Mouse (Mus musculus): Measurements from ENCODE around the gene Rnf43. TPM values are rescaled to one million over a fixed set of nuclear protein-coding genes. Genes with fewer than 3 reads are reported as not detected.

Rnf43 gene
- polyA plus RNA-seq, 2 experiments, result 4.7 to 6.5 TPM

DNA sequence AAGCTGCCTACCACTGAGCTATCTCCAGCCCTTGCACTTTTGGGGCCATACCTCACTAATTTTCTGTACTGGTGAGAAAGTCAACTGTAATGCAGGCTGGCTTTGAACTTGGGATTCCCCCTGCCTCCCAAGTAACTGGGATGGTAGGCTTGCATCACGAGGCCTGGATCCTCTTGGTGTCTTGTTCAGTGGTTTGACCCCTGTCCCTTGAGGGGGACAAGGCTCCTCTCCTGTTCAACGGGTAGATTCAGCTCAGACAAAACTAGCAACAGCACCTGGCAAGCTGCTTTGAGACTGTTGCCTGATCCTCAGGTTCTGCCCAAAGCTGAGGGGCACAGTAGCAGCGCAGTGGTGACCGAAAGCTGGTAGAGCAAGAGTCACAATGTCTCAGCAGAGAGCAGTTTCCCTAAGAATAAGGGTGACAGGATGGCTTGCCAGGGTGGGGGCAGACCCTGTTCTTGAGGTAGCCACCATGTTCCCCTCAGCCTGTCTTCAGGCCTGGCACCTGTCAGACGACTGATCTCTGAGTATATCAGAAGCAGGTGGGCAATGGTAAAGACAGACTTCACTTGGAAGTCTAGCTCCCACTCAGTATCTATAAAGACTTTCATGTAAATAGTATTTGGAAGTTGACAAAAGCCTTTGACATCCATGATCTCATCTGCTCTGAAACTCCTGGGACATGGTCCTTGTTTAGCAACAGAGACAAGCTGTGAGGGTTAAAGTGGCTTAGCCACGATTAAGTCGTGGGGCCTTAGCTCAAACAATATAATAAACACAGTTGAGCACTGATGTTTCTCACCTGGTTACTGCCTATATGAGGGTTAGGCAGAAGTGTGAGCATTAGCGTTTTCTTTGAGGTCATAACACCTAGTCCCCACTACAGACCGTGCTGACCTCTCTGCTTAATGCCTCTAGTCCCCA lies 83.4 kb downstream of the Rnf43 start:
- TF ChIP-seq POLR2A (IDR thresholded peaks at IDR 0.05; ENCODE audit: borderline replicate concordance, extremely low read depth, insufficient read depth, insufficient read length), result no peak
- no peaks in the 10 kb centered on the region for H3K9me3 ChIP-seq (ENCODE audit: control insufficient read depth, low read length)
- peaks cover 38% of the 10 kb centered on the region for H3K36me3 ChIP-seq (ENCODE audit: control insufficient read depth, insufficient read depth, low read length)
- H3K4me2 ChIP-seq (replicated peaks; ENCODE audit: low read depth, low read length, severe bottlenecking), result no peak overlapping the region
- ATAC-seq (ENCODE audit: low FRiP score, low read depth) (no peak), DNase-seq (ENCODE audit: low spot score) (no peak)
- no peaks in the 10 kb centered on the region for H3K27me3 ChIP-seq (ENCODE audit: control insufficient read depth, insufficient read depth, low read length)
- 77% methylated on average over 9 of the region's 9 CpGs for WGBS
- H3K4me3 ChIP-seq (replicated peaks; ENCODE audit: low read length), result no peak overlapping the region
- H3K9ac ChIP-seq (ENCODE audit: low read depth, low read length, severe bottlenecking), result no peak overlapping the region
- no peaks in the 10 kb centered on the region for H3K4me1 ChIP-seq (ENCODE audit: control insufficient read depth, insufficient read depth, low read length)
- H3K27ac ChIP-seq (replicated peaks; ENCODE audit: low read depth, low read length), result no peak overlapping the region

DNA sequence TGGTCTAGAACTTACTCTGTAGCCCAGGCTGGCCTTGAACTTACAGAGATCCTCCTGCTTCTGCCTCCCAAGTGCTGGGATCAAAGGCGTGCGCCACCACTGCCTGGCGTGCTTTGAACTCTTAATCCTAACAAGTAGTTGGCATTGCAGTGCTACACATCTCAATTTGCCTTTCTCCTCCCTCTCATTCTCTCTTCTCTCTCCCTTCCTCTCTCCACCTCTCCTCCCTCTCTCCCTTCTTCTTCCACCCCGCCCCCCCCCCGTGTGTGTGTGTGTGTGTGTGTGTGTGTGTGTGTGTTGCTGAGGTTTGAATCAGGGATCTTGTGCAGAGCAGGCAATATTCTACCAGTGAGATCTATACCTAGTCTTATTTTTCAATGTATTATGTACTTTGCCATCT lies 84.8 kb downstream of the Rnf43 start:
- no peaks in the 10 kb centered on the region for H3K4me1 ChIP-seq (ENCODE audit: control insufficient read depth, insufficient read depth, low read length)
- no peak overlapping the region for H3K4me2 ChIP-seq (replicated peaks; ENCODE audit: low read depth, low read length, severe bottlenecking)
- DNase-seq (ENCODE audit: low spot score) (no peak), ATAC-seq (ENCODE audit: low FRiP score, low read depth) (no peak)
- H3K9me3 ChIP-seq (ENCODE audit: control insufficient read depth, low read length), result no peaks in the 10 kb centered on the region
- H3K27me3 ChIP-seq (ENCODE audit: control insufficient read depth, insufficient read depth, low read length), result no peaks in the 10 kb centered on the region
- H3K9ac ChIP-seq (ENCODE audit: low read depth, low read length, severe bottlenecking), result no peak overlapping the region
- peaks cover 27% of the 10 kb centered on the region for H3K36me3 ChIP-seq (ENCODE audit: control insufficient read depth, insufficient read depth, low read length)
- no peak for TF ChIP-seq POLR2A (IDR thresholded peaks at IDR 0.05; ENCODE audit: borderline replicate concordance, extremely low read depth, insufficient read depth, insufficient read length)
- H3K4me3 ChIP-seq (replicated peaks; ENCODE audit: low read length), result no peak overlapping the region
- no peak overlapping the region for H3K27ac ChIP-seq (replicated peaks; ENCODE audit: low read depth, low read length)
- WGBS, result 91% methylated on average over 5 of the region's 5 CpGs

DNA sequence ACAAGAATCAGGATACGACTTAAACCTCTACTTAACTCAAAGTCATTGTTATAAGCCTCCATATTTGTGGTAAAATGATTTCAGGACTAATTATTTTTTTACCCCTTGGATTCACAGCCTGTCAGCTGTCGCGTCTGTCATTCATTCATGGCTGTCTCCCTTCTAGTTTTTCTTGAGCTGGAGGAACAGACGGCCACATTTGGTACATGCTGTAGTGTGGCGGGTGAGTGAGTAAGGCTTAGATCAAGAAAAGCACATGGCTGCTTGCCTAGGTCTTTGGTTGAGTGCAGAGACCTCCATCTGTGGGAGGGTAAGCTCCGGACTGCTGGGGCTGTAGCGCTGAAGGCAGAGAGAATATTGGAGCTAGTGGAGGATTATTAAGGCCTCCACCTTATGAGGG lies 85.2 kb downstream of the Rnf43 start:
- H3K4me2 ChIP-seq (replicated peaks; ENCODE audit: low read depth, low read length, severe bottlenecking), result no peak overlapping the region
- no peaks in the 10 kb centered on the region for H3K9me3 ChIP-seq (ENCODE audit: control insufficient read depth, low read length)
- DNase-seq (ENCODE audit: low spot score) (no peak), ATAC-seq (ENCODE audit: low FRiP score, low read depth) (no peak)
- no peak overlapping the region for H3K4me3 ChIP-seq (replicated peaks; ENCODE audit: low read length)
- 89% methylated on average over 7 of the region's 7 CpGs for WGBS
- peaks cover 23% of the 10 kb centered on the region for H3K36me3 ChIP-seq (ENCODE audit: control insufficient read depth, insufficient read depth, low read length)
- no peak overlapping the region for H3K27ac ChIP-seq (replicated peaks; ENCODE audit: low read depth, low read length)
- H3K27me3 ChIP-seq (ENCODE audit: control insufficient read depth, insufficient read depth, low read length), result no peaks in the 10 kb centered on the region
- no peak overlapping the region for H3K9ac ChIP-seq (ENCODE audit: low read depth, low read length, severe bottlenecking)
- TF ChIP-seq POLR2A (IDR thresholded peaks at IDR 0.05; ENCODE audit: borderline replicate concordance, extremely low read depth, insufficient read depth, insufficient read length), result no peak
- H3K4me1 ChIP-seq (ENCODE audit: control insufficient read depth, insufficient read depth, low read length), result no peaks in the 10 kb centered on the region

DNA sequence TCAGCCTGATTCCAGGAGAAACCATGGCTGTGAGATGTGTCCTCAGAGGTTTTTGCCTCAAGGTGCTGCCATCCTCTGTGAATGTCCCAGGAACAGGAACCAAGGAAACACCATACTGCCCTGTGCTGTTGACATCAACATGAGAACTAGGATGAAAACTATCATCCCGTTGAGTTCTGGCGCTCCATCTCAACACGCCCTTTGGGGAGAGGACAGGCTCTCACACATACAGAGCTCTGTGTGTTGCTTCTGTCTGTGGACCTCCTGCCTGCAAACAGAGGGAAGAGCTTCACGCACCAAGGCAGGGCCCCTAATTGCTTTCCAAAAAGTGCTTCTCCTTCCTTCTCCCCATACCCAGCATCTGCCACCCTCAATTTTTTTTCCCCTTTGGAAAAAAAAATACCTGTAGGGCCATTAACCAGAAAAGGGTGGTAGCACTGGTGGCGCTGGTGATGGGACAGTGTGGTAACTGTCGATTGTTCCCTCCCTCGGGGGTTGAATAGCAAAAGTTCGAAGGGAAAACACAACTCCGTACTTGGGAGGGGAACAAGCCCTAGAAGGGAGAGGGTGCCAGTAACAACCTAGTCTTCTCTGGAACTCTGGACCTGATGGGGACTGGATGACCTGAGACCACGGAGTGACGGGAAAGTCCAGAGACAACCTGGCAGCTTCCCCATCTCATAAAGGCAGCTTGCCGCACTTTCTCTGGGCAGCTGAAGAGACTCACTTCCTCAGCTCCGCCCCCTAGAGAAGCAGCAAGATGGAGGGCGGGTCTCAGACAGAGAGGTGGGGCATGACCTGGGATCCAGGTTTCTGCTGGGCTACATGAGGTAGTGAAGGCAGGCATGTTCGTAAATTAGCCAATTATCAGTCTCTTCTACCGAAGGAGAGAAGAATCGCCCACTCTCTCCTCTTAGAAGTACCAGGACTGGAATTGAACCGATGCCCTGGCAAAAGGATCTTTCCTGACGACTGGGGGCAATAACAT lies 85.9 kb downstream of the Rnf43 start:
- Histone ChIP-seq H3K4me1 (ENCODE audit: control insufficient read depth, insufficient read depth, low read length) (no peaks in the 10 kb centered on the region), H3K36me3 (ENCODE audit: control insufficient read depth, insufficient read depth, low read length) (peaks cover 18% of the 10 kb centered on the region), H3K4me2 (replicated peaks; ENCODE audit: low read depth, low read length, severe bottlenecking) (peak overlapping the region; percentile 7; the same call in 1 of the 2 replicates), H3K9me3 (ENCODE audit: control insufficient read depth, low read length) (no peaks in the 10 kb centered on the region), H3K27me3 (ENCODE audit: control insufficient read depth, insufficient read depth, low read length) (no peaks in the 10 kb centered on the region), H3K9ac (ENCODE audit: low read depth, low read length, severe bottlenecking) (no peak overlapping the region), H3K4me3 (replicated peaks; ENCODE audit: low read length) (no peak overlapping the region), H3K27ac (replicated peaks; ENCODE audit: low read depth, low read length) (no peak overlapping the region)
- ATAC-seq (ENCODE audit: low FRiP score, low read depth), result no peak
- no peak for TF ChIP-seq POLR2A (IDR thresholded peaks at IDR 0.05; ENCODE audit: borderline replicate concordance, extremely low read depth, insufficient read depth, insufficient read length)
- WGBS, result 31% methylated on average over 19 of the region's 19 CpGs
- no peak for DNase-seq (ENCODE audit: low spot score)

Data from limb, embryonic 14.5 days (tissue).